ENCODE assay signal across 23 mouse cellular contexts in genomic region chr13:93137098-93137497, GRCm38 (mm10). TPM values are rescaled to one million over a fixed set of nuclear protein-coding genes. Genes with fewer than 3 reads are reported as not detected.
A peak's percentile ranks its signal among the peaks of the same experiment; 100 is the strongest.
DNase-seq lines count a peak whose midpoint lies in the region; ATAC-seq and TF ChIP-seq lines count a peak whose summit lies in the region.
"Had no signal": no experiment of that assay in that cellular context is flagged by ENCODE, and none has a peak within 500 bp of the region (broad histone marks: within the 10 kb centered on the region; RNA-seq: fewer than 3 reads in every experiment).

No protein-coding gene starts in this region.

- no peak for DNase-seq in cerebellum, postnatal 4 days (ENCODE audit: low spot score in 2 of 2)
- DNase-seq in heart, embryonic 10.5 days (ENCODE audit: low spot score): no peak
- DNase-seq in heart, adult 9 months (ENCODE audit: low spot score in 2 of 2): no peak
- DNase-seq in cerebellum, adult 8-10 months: peak; percentile 32
- no peak for DNase-seq in heart, postnatal 0 days (ENCODE audit: low spot score)
- no peak for DNase-seq in embryo, embryonic 10.5 days (ENCODE audit: low spot score)
- DNase-seq: adrenal gland, adult 2 months; forebrain, postnatal 0 days; lung, adult 2 months; right cerebral cortex, postnatal 14 days; thymus, adult 2 months had no signal

- H3K4me3 ChIP-seq in heart, embryonic 10.5 days: no peak overlapping the region
- H3K4me3 ChIP-seq in heart, postnatal 0 days (ENCODE audit: low read depth, low read length): no peak overlapping the region
- H3K4me3 ChIP-seq in midbrain, embryonic 16.5 days (ENCODE audit: low read depth, low read length): no peak overlapping the region
- H3K4me3 ChIP-seq: forebrain, embryonic 10.5 days; hindbrain, embryonic 10.5 days; kidney, embryonic 15.5 days; limb, embryonic 12.5 days; liver, embryonic 12.5 days; megakaryocyte, embryonic 14.5 days; midbrain, embryonic 15.5 days; neural tube, embryonic 15.5 days had no signal

- H3K4me1 ChIP-seq in heart, embryonic 10.5 days: peaks cover 31% of the 10 kb centered on the region
- peaks cover 30% of the 10 kb centered on the region for H3K4me1 ChIP-seq in heart, postnatal 0 days (ENCODE audit: control insufficient read depth, insufficient read depth)
- H3K4me1 ChIP-seq in midbrain, embryonic 16.5 days (ENCODE audit: control insufficient read depth, insufficient read depth, low read length): no peaks in the 10 kb centered on the region
- H3K4me1 ChIP-seq: forebrain, embryonic 10.5 days; hindbrain, embryonic 10.5 days; kidney, embryonic 15.5 days; limb, embryonic 12.5 days; liver, embryonic 12.5 days; midbrain, embryonic 15.5 days; neural tube, embryonic 15.5 days had no signal

- no peaks in the 10 kb centered on the region for H3K27me3 ChIP-seq in heart, embryonic 10.5 days (ENCODE audit: insufficient read depth, poor library complexity, severe bottlenecking)
- H3K27me3 ChIP-seq in heart, postnatal 0 days (ENCODE audit: control insufficient read depth, insufficient read depth, low read length): no peaks in the 10 kb centered on the region
- no peaks in the 10 kb centered on the region for H3K27me3 ChIP-seq in midbrain, embryonic 16.5 days (ENCODE audit: control insufficient read depth, insufficient read depth, low read depth, low read length)
- H3K27me3 ChIP-seq: kidney, embryonic 15.5 days; limb, embryonic 12.5 days; liver, embryonic 12.5 days; megakaryocyte, embryonic 14.5 days; midbrain, embryonic 15.5 days; neural tube, embryonic 15.5 days had no signal

- H3K9me3 ChIP-seq in heart, embryonic 10.5 days: no peaks in the 10 kb centered on the region
- H3K9me3 ChIP-seq in heart, postnatal 0 days (replicated peaks; ENCODE audit: control insufficient read depth, low read length): no peaks in the 10 kb centered on the region
- no peaks in the 10 kb centered on the region for H3K9me3 ChIP-seq in midbrain, embryonic 16.5 days (replicated peaks; ENCODE audit: control insufficient read depth, low read length, poor library complexity, severe bottlenecking)
- H3K9me3 ChIP-seq: forebrain, embryonic 10.5 days; hindbrain, embryonic 10.5 days; kidney, embryonic 15.5 days; limb, embryonic 12.5 days; liver, embryonic 12.5 days; megakaryocyte, embryonic 14.5 days; midbrain, embryonic 15.5 days; neural tube, embryonic 15.5 days had no signal

- TF ChIP-seq EP300 in heart, postnatal 0 days (IDR thresholded peaks at IDR 0.05; ENCODE audit: low read depth): no peak

- H3K4me2 ChIP-seq in heart, postnatal 0 days (ENCODE audit: low read depth, low read length): no peak overlapping the region
- no peak overlapping the region for H3K4me2 ChIP-seq in midbrain, embryonic 16.5 days (ENCODE audit: low read length)
- H3K4me2 ChIP-seq: kidney, embryonic 15.5 days; limb, embryonic 12.5 days; liver, embryonic 12.5 days; midbrain, embryonic 15.5 days; neural tube, embryonic 15.5 days had no signal

- no peak overlapping the region for H3K9ac ChIP-seq in heart, postnatal 0 days (replicated peaks; ENCODE audit: low read depth, low read length)
- no peak overlapping the region for H3K9ac ChIP-seq in midbrain, embryonic 16.5 days (ENCODE audit: low read depth, low read length)
- H3K9ac ChIP-seq: forebrain, postnatal 0 days; kidney, embryonic 15.5 days; limb, embryonic 12.5 days; liver, embryonic 12.5 days; midbrain, embryonic 15.5 days; neural tube, embryonic 15.5 days had no signal

- TF ChIP-seq CTCF in heart, postnatal 0 days (IDR thresholded peaks at IDR 0.05; ENCODE audit: low read depth): no peak

- WGBS in heart, embryonic 10.5 days: 83% methylated on average over 7 of the region's 7 CpGs
- WGBS in heart, postnatal 0 days: 64% methylated on average over 7 of the region's 7 CpGs
- 95% methylated on average over 7 of the region's 7 CpGs for WGBS in midbrain, embryonic 16.5 days

- peak; percentile 56; the same call in 1 of the 2 replicates for ATAC-seq in cerebellum, adult (ENCODE audit: insufficient number of reproducible peaks, low FRiP score, low TSS enrichment)
- no peak for ATAC-seq in heart, postnatal 0 days (ENCODE audit: insufficient read depth, low read depth)
- no peak for ATAC-seq in midbrain, embryonic 16.5 days
- ATAC-seq: forebrain, postnatal 0 days; hindbrain, postnatal 0 days; intestine, postnatal 0 days; liver, embryonic 12.5 days; midbrain, embryonic 15.5 days had no signal

- no peaks in the 10 kb centered on the region for H3K36me3 ChIP-seq in heart, embryonic 10.5 days
- H3K36me3 ChIP-seq in heart, postnatal 0 days (replicated peaks; ENCODE audit: control insufficient read depth, insufficient read depth, low read length): no peaks in the 10 kb centered on the region
- no peaks in the 10 kb centered on the region for H3K36me3 ChIP-seq in midbrain, embryonic 16.5 days (ENCODE audit: control insufficient read depth, insufficient read depth, low read length)
- H3K36me3 ChIP-seq: forebrain, embryonic 10.5 days; hindbrain, embryonic 10.5 days; kidney, embryonic 15.5 days; limb, embryonic 12.5 days; liver, embryonic 12.5 days; midbrain, embryonic 15.5 days; neural tube, embryonic 15.5 days had no signal

- peak overlapping the region; percentile 72 for H3K27ac ChIP-seq in heart, embryonic 10.5 days
- 0 out of 2 replicates have a peak overlapping the region, but pooled peaks have one; percentile 46 for H3K27ac ChIP-seq in heart, postnatal 0 days (ENCODE audit: low read depth)
- no peak overlapping the region for H3K27ac ChIP-seq in midbrain, embryonic 16.5 days (ENCODE audit: low read length)
- H3K27ac ChIP-seq: forebrain, embryonic 10.5 days; hindbrain, embryonic 10.5 days; hindbrain, postnatal 0 days; kidney, embryonic 15.5 days; limb, embryonic 12.5 days; liver, embryonic 12.5 days; midbrain, embryonic 15.5 days; neural tube, embryonic 15.5 days had no signal

RNA-seq across cellular contexts. Expression of gene Cmya5, which starts 7.4 kb away (rescaled TPM):
- 1.4 and 2.5 TPM in 2 replicates for polyA plus RNA-seq in heart, embryonic 10.5 days (2016; fragmentation: Nextera tagmentation; extraction: Ambion mirVana)
- total RNA-seq in heart, postnatal 0 days (2014; rRNA removed; ENCODE audit: low replicate concordance): 30.7 and 34.6 TPM in 2 replicates
- polyA plus RNA-seq in heart, postnatal 0 days (2015; fragmentation: Nextera tagmentation; extraction: Ambion mirVana): 7.3 and 8.3 TPM in 2 replicates
- 0.07 and 0.15 TPM in 2 replicates for polyA plus RNA-seq in midbrain, embryonic 16.5 days (2015; fragmentation: Nextera tagmentation; extraction: Ambion mirVana)
- polyA plus RNA-seq: liver, embryonic 12.5 days had no signal

RNA-seq across cellular contexts. Expression of gene Tent2, which starts 55.1 kb away (rescaled TPM):
- 51.2 and 60.2 TPM in 2 replicates for polyA plus RNA-seq in heart, embryonic 10.5 days (2016; fragmentation: Nextera tagmentation; extraction: Ambion mirVana)
- 32.1 and 34.0 TPM in 2 replicates for total RNA-seq in heart, postnatal 0 days (2014; rRNA removed; ENCODE audit: low replicate concordance)
- polyA plus RNA-seq in heart, postnatal 0 days (2015; fragmentation: Nextera tagmentation; extraction: Ambion mirVana): 18.9 and 19.2 TPM in 2 replicates
- polyA plus RNA-seq in midbrain, embryonic 16.5 days (2015; fragmentation: Nextera tagmentation; extraction: Ambion mirVana): 32.9 and 39.2 TPM in 2 replicates
